Mouse (Mus musculus) skeletal muscle tissue, postnatal 0 days (tissue): ENCODE measurements around the gene Med25. TPM values are rescaled to one million over a fixed set of nuclear protein-coding genes. Genes with fewer than 3 reads are reported as not detected.

Experiments
- microRNA counts: library from miRNA; unstranded; fragments of <30 nt; microRNA quantifications from one replicate; lab custom pipeline; 2015
- microRNA-seq, 2 experiments: library from miRNA; unstranded; fragments of <30 nt; microRNA quantifications; one replicate each; pipeline ENCODE4; 2016
- polyA plus RNA-seq: library from polyadenylated mRNA; unstranded; fragments of >200 nt; fragmentation: Nextera tagmentation; extraction: Ambion mirVana; gene quantifications from 2 replicates; pipeline ENCODE4 v1.2.1, GENCODE M21; 2015

The Med25 gene
- polyA plus RNA-seq: 58.9 and 61.2 TPM in 2 replicates

GRCm38 (mm10) chr7:44892276-44892921 is at the start of gene Med25:
Gene Med25, minus strand, starts transcription at chr7:44892712.

DNA sequence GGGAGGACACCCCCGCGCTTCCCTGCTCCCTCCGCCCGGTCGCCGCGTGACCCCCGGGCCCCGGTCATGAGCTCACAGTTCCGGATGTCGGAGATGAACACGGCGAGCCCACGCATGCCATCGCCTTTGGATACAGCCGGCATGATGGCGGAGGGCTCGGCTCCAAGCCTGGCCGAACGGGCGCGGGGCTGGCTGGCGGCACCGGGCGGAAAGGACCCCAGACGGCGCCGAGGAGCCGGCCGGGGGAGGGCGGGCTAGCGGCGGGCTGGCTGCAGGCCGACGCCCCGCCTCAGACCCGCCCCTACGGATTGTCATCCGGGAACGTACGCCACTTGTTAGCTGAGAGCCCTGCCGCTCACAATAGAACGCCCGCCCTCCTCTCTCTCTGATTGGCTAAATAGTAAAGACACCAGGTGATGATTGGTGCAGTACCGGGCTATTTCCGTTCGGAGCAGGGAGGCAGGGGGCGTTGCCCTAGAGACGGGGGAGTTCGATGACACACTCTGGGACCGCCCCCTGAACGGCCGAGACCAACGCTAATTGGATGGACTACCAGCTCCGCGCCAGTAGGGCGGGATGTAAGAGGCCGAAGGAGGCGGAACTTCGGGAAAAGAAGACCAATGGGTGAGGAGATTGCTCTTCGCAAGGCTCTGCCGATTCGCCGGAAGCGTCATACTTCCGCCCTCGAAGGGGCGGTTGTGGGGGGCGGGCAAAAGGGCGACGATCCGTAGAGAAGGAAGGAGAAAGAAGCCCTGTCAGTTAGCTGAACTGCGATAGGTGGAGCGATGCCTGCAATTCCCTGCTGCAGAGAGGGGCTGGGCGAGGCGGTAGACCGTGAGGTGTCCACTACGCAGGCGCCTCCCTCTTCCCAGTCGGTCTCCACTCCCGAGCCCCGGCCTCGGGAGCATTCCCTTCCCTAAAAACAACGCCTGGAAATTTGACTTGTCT is 37.0 kb upstream of the Med25 start, which contains the start of gene Ap2a1:
Gene Ap2a1, minus strand, starts transcription at position 293 of the 948 bp plus-strand sequence.

GRCm38 (mm10) chr7:44895593-44896434 is 3.3 kb upstream of the Med25 start, which contains the start of gene Fuz:
Gene Fuz, plus strand, starts transcription at chr7:44896079.

GRCm38 (mm10) chr7:44869697-44870528 is 22.6 kb downstream of the Med25 start, which contains the start of gene Ptov1:
Gene Ptov1, minus strand, starts transcription at chr7:44869788.

GRCm38 (mm10) chr7:44857042-44857552 is 35.4 kb downstream of the Med25 start, which contains the start of gene Pnkp:
Gene Pnkp, plus strand, starts transcription at chr7:44857139.

GRCm38 (mm10) chr7:44848561-44849415 is 43.7 kb downstream of the Med25 start, which contains the start of the genes Akt1s1 and Tbc1d17:
Gene Akt1s1, plus strand, starts transcription at chr7:44848991.
Gene Tbc1d17, minus strand, starts transcription at chr7:44849079.

MicroRNAs within 50 kb of the gene (microRNA counts, 519-probe panel; counts per million panel counts)
- microRNA mmu-miR-707 (lab: Ali Mortazavi, UCI): 296 counts per million, percentile 58 among the panel's probes with 10 or more counts

Small RNA genes lying within 50 kb of the gene (microRNA-seq; reads per million reads assigned to microRNA genes)
- 0 reads per million in 2 experiments for gene Mir707

Other genes starting within 250 kb of the Med25 start
- 2.8 and 3.5 TPM in 2 replicates for gene Myh14, start 221.9 kb downstream of the Med25 start, polyA plus RNA-seq
- not detected in 2 replicates for gene Izumo2, start 184.0 kb downstream of the Med25 start, polyA plus RNA-seq
- gene Vrk3, start 144.3 kb downstream of the Med25 start, polyA plus RNA-seq: 19.5 and 19.6 TPM in 2 replicates
- gene Zfp473, start 141.7 kb downstream of the Med25 start, polyA plus RNA-seq: 0.09 and 0.21 TPM in 2 replicates
- 35.6 and 36.2 TPM in 2 replicates for gene Nup62, start 76.6 kb downstream of the Med25 start, polyA plus RNA-seq
- gene Il4i1, start 76.3 kb downstream of the Med25 start, polyA plus RNA-seq: 1.1 and 1.4 TPM in 2 replicates
- 5.4 and 7.6 TPM in 2 replicates for gene Atf5, start 76.1 kb downstream of the Med25 start, polyA plus RNA-seq
- gene Akt1s1, start 43.7 kb downstream of the Med25 start, polyA plus RNA-seq: 113 and 122 TPM in 2 replicates
- gene Tbc1d17, start 43.6 kb downstream of the Med25 start, polyA plus RNA-seq: 69.5 and 72.2 TPM in 2 replicates
- gene Pnkp, start 35.6 kb downstream of the Med25 start, polyA plus RNA-seq: 20.1 and 24.8 TPM in 2 replicates
- gene Ptov1, start 22.9 kb downstream of the Med25 start, polyA plus RNA-seq: 285 and 322 TPM in 2 replicates
- gene Fuz, start 3.4 kb upstream of the Med25 start, polyA plus RNA-seq: 17.2 and 18.5 TPM in 2 replicates
- gene Ap2a1, start 36.8 kb upstream of the Med25 start, polyA plus RNA-seq: 39.7 and 41.5 TPM in 2 replicates
- 0.10 and 0.15 TPM in 2 replicates for gene Tsks, start 50.5 kb upstream of the Med25 start, polyA plus RNA-seq
- gene Cpt1c, start 82.1 kb upstream of the Med25 start, polyA plus RNA-seq: 7.1 and 8.2 TPM in 2 replicates
- gene Prmt1, start 93.9 kb upstream of the Med25 start, polyA plus RNA-seq: 287 and 322 TPM in 2 replicates
- gene Irf3, start 104.9 kb upstream of the Med25 start, polyA plus RNA-seq: 46.8 and 50.0 TPM in 2 replicates
- 24.3 and 26.6 TPM in 2 replicates for gene Bcl2l12, start 106.0 kb upstream of the Med25 start, polyA plus RNA-seq
- 19.9 and 21.5 TPM in 2 replicates for gene Scaf1, start 123.7 kb upstream of the Med25 start, polyA plus RNA-seq
- 165 and 172 TPM in 2 replicates for gene Rras, start 125.2 kb upstream of the Med25 start, polyA plus RNA-seq
- gene Prr12, start 160.2 kb upstream of the Med25 start, polyA plus RNA-seq: 5.4 and 6.6 TPM in 2 replicates
- gene Nosip, start 169.7 kb upstream of the Med25 start, polyA plus RNA-seq: 44.0 and 45.1 TPM in 2 replicates
- 20.2 and 23.5 TPM in 2 replicates for gene Prrg2, start 170.0 kb upstream of the Med25 start, polyA plus RNA-seq
- gene Rcn3, start 199.5 kb upstream of the Med25 start, polyA plus RNA-seq: 177 and 263 TPM in 2 replicates
- 95.2 and 152 TPM in 2 replicates for gene Fcgrt, start 211.1 kb upstream of the Med25 start, polyA plus RNA-seq
- gene Rps11, start 231.7 kb upstream of the Med25 start, polyA plus RNA-seq: 745 and 781 TPM in 2 replicates
- 925 and 1,005 TPM in 2 replicates for gene Rpl13a, start 236.0 kb upstream of the Med25 start, polyA plus RNA-seq
- 0.52 and 0.86 TPM in 2 replicates for gene Gm45713, start 243.5 kb upstream of the Med25 start, polyA plus RNA-seq
- gene Flt3l, start 243.7 kb upstream of the Med25 start, polyA plus RNA-seq: 1.0 and 2.3 TPM in 2 replicates